Mouse (Mus musculus) intestine, embryonic 15.5 days (tissue): Measurements from ENCODE around the gene Spata20. TPM values are rescaled to one million over a fixed set of nuclear protein-coding genes. Genes with fewer than 3 reads are reported as not detected.
A peak's percentile ranks its signal among the peaks of the same experiment; 100 is the strongest.

Experiments
- ATAC-seq: fragments of 200-750 bp; cut with Nextera tagmentation; 2 replicates; pipeline ENCODE4 v1.8.0; 2017; ENCODE audit warnings: moderate TSS enrichment, moderate library complexity
- H3K27ac ChIP-seq: fragments of 300-500 bp; sonication (generic); 2 replicates; pipeline ENCODE4 v1.5.1; 2015; ENCODE audit warnings: mild to moderate bottlenecking, inconsistent platforms
- H3K27me3 ChIP-seq: fragments of 300-500 bp; sonication (generic); replicated peaks from 2 replicates; pipeline ENCODE4 v1.6.1; 2015; ENCODE audit warnings: inconsistent platforms
- H3K36me3 ChIP-seq: fragments of 300-500 bp; sonication (generic); 2 replicates; pipeline ENCODE4 v1.6.1; 2015; ENCODE audit warnings: inconsistent platforms
- H3K4me1 ChIP-seq: fragments of 300-500 bp; sonication (generic); replicated peaks from 2 replicates; pipeline ENCODE4 v1.6.1; 2015; ENCODE audit warnings: inconsistent platforms
- H3K4me2 ChIP-seq: fragments of 300-500 bp; sonication (generic); replicated peaks from 2 replicates; pipeline ENCODE4 v1.6.1; 2015; ENCODE audit warnings: mild to moderate bottlenecking, inconsistent platforms
- H3K4me3 ChIP-seq: fragments of 300-500 bp; sonication (generic); replicated peaks from 2 replicates; pipeline ENCODE4 v1.5.1; 2015; ENCODE audit warnings: inconsistent platforms
- H3K9ac ChIP-seq: fragments of 300-500 bp; sonication (generic); 2 replicates; pipeline ENCODE4 v1.6.1; 2015; ENCODE audit warnings: inconsistent platforms
- H3K9me3 ChIP-seq: fragments of 300-500 bp; sonication (generic); 2 replicates; pipeline ENCODE4 v1.6.1; 2016; ENCODE audit warnings: inconsistent platforms
- WGBS: fragments of 180-500 bp; shearing (Covaris S2); methylation state at CpG from one replicate; pipeline ENCODE4 v1.1.7; 2015; 5-methylcytosine and 5-hydroxymethylcytosine counted together
- polyA plus RNA-seq: library from polyadenylated mRNA; unstranded; fragments of >200 nt; fragmentation: Nextera tagmentation; extraction: Ambion mirVana; gene quantifications from 2 replicates; pipeline ENCODE4 v1.2.1, GENCODE M21; 2015

The Spata20 gene
- polyA plus RNA-seq, 1 experiment from 2014 or later, result 0.06 TPM

- Histone ChIP-seq H3K4me1 (0 out of 2 replicates have a peak, but pooled peaks cover 2% of the 10 kb centered on the region), H3K9ac (no peak overlapping the region), H3K36me3 (no peaks in the 10 kb centered on the region), H3K9me3 (no peaks in the 10 kb centered on the region), H3K27ac (no peak overlapping the region), H3K4me2 (no peak overlapping the region), H3K4me3 (no peak overlapping the region), H3K27me3 (no peaks in the 10 kb centered on the region)
- 69% methylated on average over 5 of the region's 5 CpGs for WGBS
- no peak for ATAC-seq
Observed at GRCm38 (mm10) chr11:94444829-94445228, 41.1 kb downstream of the Spata20 start.

- H3K4me3 ChIP-seq, result no peak overlapping the region
- H3K4me2 ChIP-seq, result no peak overlapping the region
- H3K36me3 ChIP-seq, result no peaks in the 10 kb centered on the region
- 79% methylated on average over 9 of the region's 9 CpGs for WGBS
- ATAC-seq, result no peak
- H3K9ac ChIP-seq, result no peak overlapping the region
- H3K27me3 ChIP-seq, result no peaks in the 10 kb centered on the region
- no peak overlapping the region for H3K27ac ChIP-seq
- H3K9me3 ChIP-seq, result no peaks in the 10 kb centered on the region
- H3K4me1 ChIP-seq, result 0 out of 2 replicates have a peak, but pooled peaks cover 2% of the 10 kb centered on the region
Observed at GRCm38 (mm10) chr11:94441752-94442151, 44.2 kb downstream of the Spata20 start.

- no peak overlapping the region for H3K4me2 ChIP-seq
- H3K9me3 ChIP-seq, result no peaks in the 10 kb centered on the region
- H3K4me3 ChIP-seq, result no peak overlapping the region
- H3K27ac ChIP-seq, result no peak overlapping the region
- H3K27me3 ChIP-seq, result no peaks in the 10 kb centered on the region
- H3K36me3 ChIP-seq, result no peaks in the 10 kb centered on the region
- ATAC-seq, result no peak
- WGBS, result 51% methylated on average over 7 of the region's 7 CpGs
- no peak overlapping the region for H3K9ac ChIP-seq
- 0 out of 2 replicates have a peak, but pooled peaks cover 2% of the 10 kb centered on the region for H3K4me1 ChIP-seq
Observed at GRCm38 (mm10) chr11:94441122-94441521, 44.9 kb downstream of the Spata20 start.

- 0 out of 2 replicates have a peak, but pooled peaks cover 2% of the 10 kb centered on the region for H3K4me1 ChIP-seq
- 90% methylated on average over 6 of the region's 6 CpGs for WGBS
Observed at GRCm38 (mm10) chr11:94440421-94440820, 45.6 kb downstream of the Spata20 start.

GRCm38 (mm10) chr11:94429011-94429651 lies 56.8 kb downstream of the Spata20 start:
- peak; percentile 46 for ATAC-seq
- peaks cover 43% of the 10 kb centered on the region for H3K4me1 ChIP-seq
- H3K9me3 ChIP-seq, result no peaks in the 10 kb centered on the region
- 0 out of 2 replicates have a peak overlapping the region, but pooled peaks have one; percentile 6 for H3K4me2 ChIP-seq
- H3K9ac ChIP-seq, result no peak overlapping the region
- peak overlapping the region; percentile 86 for H3K27ac ChIP-seq
- H3K36me3 ChIP-seq, result no peaks in the 10 kb centered on the region
- WGBS, result 23% methylated on average over 9 of the region's 9 CpGs
- no peak overlapping the region for H3K4me3 ChIP-seq
- 0 out of 2 replicates have a peak, but pooled peaks cover 5% of the 10 kb centered on the region for H3K27me3 ChIP-seq

More at GRCm38 (mm10) chr11:94440421-94440820, 45.6 kb downstream of the Spata20 start:
- no peak for ATAC-seq
- Histone ChIP-seq H3K9ac (no peak overlapping the region), H3K36me3 (no peaks in the 10 kb centered on the region), H3K27me3 (no peaks in the 10 kb centered on the region), H3K4me3 (no peak overlapping the region), H3K9me3 (no peaks in the 10 kb centered on the region), H3K27ac (no peak overlapping the region), H3K4me2 (no peak overlapping the region)

Other genes starting within 250 kb of the Spata20 start
- gene Wfikkn2, start 240.2 kb downstream of the Spata20 start, polyA plus RNA-seq, result 2.3 TPM in 2 replicates
- gene Gm21885, start 204.3 kb downstream of the Spata20 start, polyA plus RNA-seq, result 44.6 and 53.2 TPM in 2 replicates
- gene Luc7l3, start 164.2 kb downstream of the Spata20 start, polyA plus RNA-seq, result 85.9 and 103 TPM in 2 replicates
- 22.0 and 23.0 TPM in 2 replicates for gene Ankrd40, start 158.2 kb downstream of the Spata20 start, polyA plus RNA-seq
- 1.5 and 2.6 TPM in 2 replicates for gene Abcc3, start 93.2 kb downstream of the Spata20 start, polyA plus RNA-seq
- 5.2 and 7.9 TPM in 2 replicates for gene Cacna1g, start 12.0 kb downstream of the Spata20 start, polyA plus RNA-seq
- 2.1 and 3.3 TPM in 2 replicates for gene Epn3, start 13.8 kb upstream of the Spata20 start, polyA plus RNA-seq
- 2.0 and 2.2 TPM in 2 replicates for gene Mycbpap, start 35.6 kb upstream of the Spata20 start, polyA plus RNA-seq
- gene Rsad1, start 63.1 kb upstream of the Spata20 start, polyA plus RNA-seq, result 2.8 and 3.4 TPM in 2 replicates
- 1.0 and 1.4 TPM in 2 replicates for gene Chad, start 78.9 kb upstream of the Spata20 start, polyA plus RNA-seq
- 3.0 and 4.2 TPM in 2 replicates for gene Acsf2, start 115.7 kb upstream of the Spata20 start, polyA plus RNA-seq
- gene Lrrc59, start 143.6 kb upstream of the Spata20 start, polyA plus RNA-seq, result 232 and 251 TPM in 2 replicates
- gene Mrpl27, start 167.6 kb upstream of the Spata20 start, polyA plus RNA-seq, result 134 and 148 TPM in 2 replicates
- gene Eme1, start 167.8 kb upstream of the Spata20 start, polyA plus RNA-seq, result 16.2 and 18.0 TPM in 2 replicates
- gene Xylt2, start 191.3 kb upstream of the Spata20 start, polyA plus RNA-seq, result 16.1 and 16.6 TPM in 2 replicates
- gene Gm11541, start 218.3 kb upstream of the Spata20 start, polyA plus RNA-seq, result 0.43 and 0.54 TPM in 2 replicates